Mouse (Mus musculus) cerebellum, adult 2 months (tissue): ENCODE measurements around the gene C2.
"Not testable (repeated sequence)": the region's sequence is repeated elsewhere in the genome, so short reads cannot be mapped to it uniquely, and the experiment has no call there.

Experiments used
- CTCF ChIP-seq: fragments of 200-500 bp; IDR thresholded peaks from 2 replicates; pipeline ENCODE4 v1.5.1; 2011; ENCODE audit warnings: low read depth, mild to moderate bottlenecking, control low read depth, low read length, moderate library complexity, borderline replicate concordance; ENCODE audit not compliant: insufficient read depth
- POLR2A ChIP-seq: fragments of 200-500 bp; IDR thresholded peaks from 2 replicates; pipeline ENCODE4 v1.6.1; 2011; ENCODE audit warnings: low read length, control low read depth, borderline replicate concordance; ENCODE audit not compliant: insufficient read depth

DNA sequence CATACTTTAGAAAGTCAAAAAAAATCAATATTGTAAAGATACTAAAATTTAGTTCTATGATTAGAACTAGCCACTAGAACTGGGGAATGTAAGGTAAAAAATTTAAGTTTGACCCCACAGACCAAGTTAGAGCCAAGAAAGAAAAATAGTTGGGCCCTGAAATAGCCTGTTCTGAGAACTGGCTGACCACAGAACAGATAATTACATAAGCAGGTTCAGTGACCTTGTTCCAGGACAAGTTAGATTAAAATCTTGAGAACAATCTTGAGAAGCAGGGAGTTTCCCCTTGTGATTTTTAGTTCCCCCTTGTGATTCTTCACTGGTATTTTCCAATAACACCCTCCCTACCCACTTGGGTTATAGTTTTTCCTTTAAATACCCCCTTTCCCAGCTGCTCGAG lies 67.3 kb downstream of the C2 start:
- TF ChIP-seq CTCF, POLR2A: not testable (repeated sequence)
